Mouse (Mus musculus) stomach, embryonic 16.5 days (tissue): ENCODE measurements around the gene Cs. TPM values are rescaled to one million over a fixed set of nuclear protein-coding genes. Genes with fewer than 3 reads are reported as not detected.
A peak's percentile ranks its signal among the peaks of the same experiment; 100 is the strongest.

Experiments
- ATAC-seq: fragments of 200-750 bp; cut with Nextera tagmentation; 2 replicates; pipeline ENCODE4 v1.8.0; 2017; ENCODE audit warnings: moderate number of reproducible peaks, moderate TSS enrichment; ENCODE audit not compliant: insufficient read depth, low FRiP score
- H3K27ac ChIP-seq: fragments of 300-500 bp; sonication (generic); 2 replicates; pipeline ENCODE4 v1.5.1; 2014; ENCODE audit warnings: low read length
- H3K27me3 ChIP-seq: fragments of 300-500 bp; sonication (generic); 2 replicates; pipeline ENCODE4 v1.6.1; 2014; ENCODE audit warnings: low read length, control low read depth, mixed read lengths; ENCODE audit not compliant: control insufficient read depth, insufficient read depth
- H3K36me3 ChIP-seq: fragments of 300-500 bp; sonication (generic); 2 replicates; pipeline ENCODE4 v1.6.1; 2014; ENCODE audit warnings: low read length; ENCODE audit not compliant: control insufficient read depth, insufficient read depth
- H3K4me1 ChIP-seq: fragments of 300-500 bp; sonication (generic); 2 replicates; pipeline ENCODE4 v1.6.1; 2014; ENCODE audit warnings: low read length, control low read depth, mixed read lengths; ENCODE audit not compliant: control insufficient read depth, insufficient read depth
- H3K4me2 ChIP-seq: fragments of 300-500 bp; sonication (generic); 2 replicates; pipeline ENCODE4 v1.6.1; 2014; ENCODE audit warnings: low read depth, low read length, mixed read lengths
- H3K4me3 ChIP-seq: fragments of 300-500 bp; sonication (generic); replicated peaks from 2 replicates; pipeline ENCODE4 v1.5.1; 2014; ENCODE audit warnings: mild to moderate bottlenecking, low read length
- H3K9ac ChIP-seq: fragments of 300-500 bp; sonication (generic); 2 replicates; pipeline ENCODE4 v1.6.1; 2014; ENCODE audit warnings: low read length
- H3K9me3 ChIP-seq: fragments of 300-500 bp; sonication (generic); replicated peaks from 2 replicates; pipeline ENCODE4 v1.6.1; 2016; ENCODE audit warnings: low read length, control low read depth; ENCODE audit not compliant: control insufficient read depth
- WGBS: fragments of 180-500 bp; shearing (Covaris S2); extraction: QIAGEN DNeasy Blood & Tissue Kit; methylation state at CpG from one replicate; pipeline ENCODE4 v1.1.7; 2014; 5-methylcytosine and 5-hydroxymethylcytosine counted together
- microRNA-seq: library from miRNA; unstranded; fragments of <30 nt; microRNA quantifications from one replicate; pipeline ENCODE4, GENCODE M21; 2016
- polyA plus RNA-seq: library from polyadenylated mRNA; unstranded; fragments of >200 nt; fragmentation: Nextera tagmentation; extraction: Ambion mirVana; gene quantifications from 2 replicates; pipeline ENCODE4 v1.2.1, GENCODE M21; 2015

Gene Cs
- polyA plus RNA-seq, 1 experiment from 2014 or later = 221 TPM

DNA sequence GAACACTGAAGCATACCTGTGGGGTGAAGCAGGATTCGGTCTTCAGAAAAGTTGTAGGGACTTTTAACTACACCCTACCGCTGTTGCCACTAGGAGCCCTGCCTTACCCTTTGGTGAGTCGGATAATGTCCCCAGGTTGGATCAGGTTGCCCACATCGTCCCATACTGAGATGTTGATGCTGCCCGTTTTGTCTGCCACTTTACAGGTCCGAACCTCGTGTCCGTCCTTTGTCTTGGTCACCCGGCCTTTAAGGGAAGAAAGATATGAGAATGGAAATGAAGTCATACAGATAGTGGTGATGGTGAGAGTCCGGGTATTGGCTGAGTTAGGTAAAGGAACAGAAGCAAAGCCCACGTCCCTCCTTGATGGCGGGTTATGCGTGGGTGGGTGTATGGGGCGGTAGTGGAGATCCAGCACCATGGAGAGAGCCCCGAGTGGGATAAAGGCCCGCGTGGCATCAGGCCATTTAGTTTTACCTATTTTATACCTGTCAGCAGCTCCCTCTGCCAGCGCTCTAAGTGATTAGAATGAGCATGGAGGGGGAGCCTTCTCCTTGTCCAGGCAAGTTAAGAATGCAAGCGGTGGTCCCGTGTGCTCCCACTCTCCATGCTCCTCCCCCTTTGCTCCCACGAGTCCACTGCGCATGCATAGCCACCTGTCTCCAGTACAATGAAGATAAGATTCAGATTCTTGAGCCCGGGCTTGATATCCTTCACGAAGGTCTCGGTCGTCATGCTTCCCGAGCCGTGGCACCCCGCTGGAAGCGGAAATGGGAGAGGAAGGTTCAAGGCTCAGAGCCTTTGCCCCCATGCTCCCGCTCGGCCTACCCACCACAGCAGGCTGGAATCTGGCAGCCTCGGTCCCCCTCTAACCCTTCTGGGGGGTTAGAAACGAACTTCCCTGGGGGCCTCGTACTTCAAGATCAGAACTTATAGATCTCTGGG is 71.3 kb downstream of the Cs start:
- Histone ChIP-seq H3K4me3 (peak overlapping the region; percentile 71), H3K4me2 (peak overlapping the region; percentile 75), H3K9ac (peak overlapping the region; percentile 80), H3K9me3 (no peaks in the 10 kb centered on the region), H3K4me1 (peaks cover 22% of the 10 kb centered on the region), H3K27ac (peak overlapping the region; percentile 58), H3K27me3 (no peaks in the 10 kb centered on the region), H3K36me3 (no peaks in the 10 kb centered on the region)
- ATAC-seq = no peak
- 16% methylated on average over 35 of the region's 35 CpGs for WGBS

DNA sequence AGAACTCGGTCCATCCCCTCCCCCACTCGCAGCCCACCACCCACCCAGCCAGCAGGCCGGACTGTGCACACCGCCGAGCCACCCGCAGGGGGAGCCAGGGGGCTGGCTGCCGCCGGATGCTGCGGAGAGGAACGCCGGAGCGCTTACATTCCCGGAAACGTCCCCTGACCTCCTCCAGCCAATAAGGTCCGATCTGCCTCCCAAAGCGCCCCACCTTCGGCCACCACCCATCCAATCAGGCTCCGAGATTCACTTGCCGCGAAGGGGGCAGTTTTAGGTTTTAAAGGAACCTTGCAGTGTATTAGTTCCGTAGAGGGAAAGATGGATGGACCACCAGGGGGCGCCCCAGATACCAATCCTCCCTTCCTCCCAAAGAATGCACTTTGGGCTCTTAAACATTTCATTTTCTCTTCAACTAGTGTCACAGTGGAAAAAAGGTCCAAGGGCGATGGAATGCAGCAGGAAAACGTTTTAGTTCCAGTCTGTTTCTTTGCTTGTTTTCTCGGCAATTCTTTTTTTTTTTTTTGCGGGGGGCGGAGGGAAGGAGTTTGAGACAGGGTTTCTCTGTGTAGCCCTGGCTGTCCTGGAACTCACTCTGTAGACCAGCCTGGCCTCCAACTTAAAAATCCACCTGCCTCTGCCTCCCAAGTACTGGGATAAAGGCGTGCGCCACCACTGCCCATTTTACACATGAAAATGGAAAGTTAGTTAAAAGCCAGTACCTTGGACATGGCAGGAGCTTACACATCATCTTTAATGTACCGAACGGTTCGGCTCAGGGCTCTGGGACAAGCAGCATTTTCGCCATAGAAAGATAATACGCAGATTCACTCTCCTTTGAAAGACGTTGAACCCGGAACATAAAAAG is 72.4 kb downstream of the Cs start:
- no peaks in the 10 kb centered on the region for H3K36me3 ChIP-seq
- H3K4me1 ChIP-seq = peaks cover 24% of the 10 kb centered on the region
- H3K4me3 ChIP-seq = peak overlapping the region; percentile 71
- 5% methylated on average over 36 of the region's 36 CpGs for WGBS
- peak overlapping the region; percentile 95 for H3K4me2 ChIP-seq
- peak overlapping the region; percentile 94 for H3K27ac ChIP-seq
- ATAC-seq = peak; percentile 91
- peak overlapping the region; percentile 80 for H3K9ac ChIP-seq
- no peaks in the 10 kb centered on the region for H3K27me3 ChIP-seq
- H3K9me3 ChIP-seq = no peaks in the 10 kb centered on the region

DNA sequence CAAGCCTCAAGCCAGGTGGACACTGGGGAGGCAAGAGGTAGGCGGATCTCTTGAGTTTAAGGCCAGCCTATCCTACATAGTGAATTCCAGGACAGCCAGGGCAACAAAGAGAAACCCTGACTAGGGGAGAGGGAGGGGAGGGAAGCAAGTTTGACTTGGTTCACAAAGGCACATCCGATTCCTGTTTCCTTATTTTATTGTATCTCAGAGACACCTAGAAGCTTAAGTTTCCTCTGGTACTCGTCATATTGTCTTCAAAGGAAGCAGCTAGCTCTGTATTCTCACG is 73.0 kb downstream of the Cs start:
- Histone ChIP-seq H3K4me1 (peaks cover 24% of the 10 kb centered on the region), H3K9ac (peak overlapping the region; percentile 59), H3K27ac (peak overlapping the region; percentile 94), H3K4me2 (peak overlapping the region; percentile 95), H3K9me3 (no peaks in the 10 kb centered on the region), H3K36me3 (no peaks in the 10 kb centered on the region), H3K27me3 (no peaks in the 10 kb centered on the region), H3K4me3 (peak overlapping the region; percentile 71)
- 19% methylated on average over 4 of the region's 4 CpGs for WGBS
- ATAC-seq = no peak

DNA sequence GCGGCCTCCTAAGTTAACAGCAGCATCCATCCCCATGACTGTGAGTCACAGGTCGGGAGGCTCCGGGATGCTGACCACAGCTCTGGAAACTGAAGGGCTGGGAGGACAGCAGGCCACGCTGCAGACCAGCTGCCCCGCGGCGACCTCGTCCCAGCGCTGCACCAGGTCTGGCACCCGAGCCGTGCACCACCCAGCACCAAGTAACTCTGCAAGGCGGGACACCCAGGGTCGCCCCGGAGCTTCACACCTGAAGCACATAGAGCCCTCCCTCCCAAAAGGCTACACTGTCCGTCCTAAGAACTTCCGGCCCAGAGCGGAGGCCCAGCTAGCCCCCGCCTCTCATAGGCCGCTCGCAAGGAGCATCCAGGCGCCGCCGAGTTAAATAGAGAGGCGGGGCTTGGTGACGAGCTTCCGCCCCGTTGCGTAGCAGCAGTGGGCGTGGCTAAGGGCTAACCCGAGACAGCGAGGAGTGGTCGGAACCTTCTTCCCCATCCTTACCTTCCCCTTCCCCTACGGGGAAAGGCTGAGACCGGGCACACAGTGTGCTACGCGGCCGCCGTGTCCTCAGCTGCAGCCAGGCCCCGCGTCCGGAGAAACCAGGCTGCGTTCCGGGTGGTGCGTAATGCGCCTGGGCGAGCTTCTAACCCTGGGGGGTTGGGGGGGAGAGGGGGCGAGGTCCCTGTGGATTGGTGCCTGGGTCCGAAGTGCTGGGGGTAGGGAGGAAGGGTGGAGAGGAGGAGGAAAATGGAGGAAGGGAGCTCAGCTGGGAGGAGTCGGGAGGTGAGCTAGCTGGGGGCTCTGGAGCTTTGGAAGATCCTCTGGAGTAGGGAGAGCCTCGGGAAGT is 73.9 kb downstream of the Cs start, which contains the start of the genes Nabp2 and Rnf41:
Gene Nabp2, minus strand, starts transcription at position 282 of the 844 bp plus-strand sequence.
Gene Rnf41, plus strand, starts transcription at position 447 of the 844 bp plus-strand sequence.
- Histone ChIP-seq H3K9me3 (no peaks in the 10 kb centered on the region), H3K36me3 (peaks cover under 1% of the 10 kb centered on the region; the same call in 1 of the 2 replicates), H3K9ac (peak within 1 kb of the TSS; percentile 81), H3K4me2 (peak within 1 kb of the TSS; percentile 95), H3K27me3 (no peaks in the 10 kb centered on the region), H3K27ac (peak within 1 kb of the TSS; percentile 94), H3K4me3 (peak within 1 kb of the TSS; percentile 71), H3K4me1 (peaks cover 24% of the 10 kb centered on the region)
- ATAC-seq = peak; percentile 93
- under 1% methylated on average over 50 of the region's 50 CpGs for WGBS

DNA sequence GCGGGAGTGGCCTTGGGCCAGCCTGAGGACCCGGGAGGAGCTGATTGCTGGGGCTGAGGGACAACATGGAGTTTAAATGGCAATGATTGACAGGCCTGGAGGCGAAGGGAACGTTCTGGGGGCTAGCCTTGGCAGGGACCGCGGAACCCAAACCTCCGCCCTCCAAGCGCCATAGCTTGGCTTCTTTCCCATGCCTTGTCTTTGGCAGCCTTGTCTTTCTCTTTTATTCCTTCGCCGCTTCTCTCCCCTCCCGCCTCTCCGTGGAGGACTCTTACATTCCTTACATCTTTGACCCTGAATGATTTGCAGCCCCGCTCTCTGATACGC is 74.5 kb downstream of the Cs start:
- peaks cover 6% of the 10 kb centered on the region; the same call in 1 of the 2 replicates for H3K36me3 ChIP-seq
- H3K9me3 ChIP-seq = no peaks in the 10 kb centered on the region
- peak overlapping the region; percentile 75 for H3K9ac ChIP-seq
- H3K27ac ChIP-seq = peak overlapping the region; percentile 93
- H3K27me3 ChIP-seq = no peaks in the 10 kb centered on the region
- under 1% methylated on average over 14 of the region's 14 CpGs for WGBS
- peak overlapping the region; percentile 90 for H3K4me2 ChIP-seq
- peaks cover 24% of the 10 kb centered on the region for H3K4me1 ChIP-seq
- H3K4me3 ChIP-seq = peak overlapping the region; percentile 71
- no peak for ATAC-seq

Small RNA genes within 50 kb of the gene (microRNA-seq; reads per million reads assigned to microRNA genes)
- not detected for gene Gm25361
- gene Gm26308 = not detected
- gene Mir6914 = not detected
- 1.2 reads per million for gene Mir6915

Other genes with a start within 250 kb of the Cs start
- gene Baz2a, start 246.2 kb upstream of the Cs start, polyA plus RNA-seq = 8.3 and 10.0 TPM in 2 replicates
- gene Rbms2, start 157.4 kb upstream of the Cs start, polyA plus RNA-seq = 30.3 and 34.2 TPM in 2 replicates
- gene Gls2, start 143.3 kb upstream of the Cs start, polyA plus RNA-seq = 3.2 and 3.7 TPM in 2 replicates
- 32.4 and 33.5 TPM in 2 replicates for gene Spryd4, start 125.9 kb upstream of the Cs start, polyA plus RNA-seq
- gene Mip, start 111.9 kb upstream of the Cs start, polyA plus RNA-seq = not detected in 2 replicates
- gene Timeless, start 105.7 kb upstream of the Cs start, polyA plus RNA-seq = 30.4 and 35.0 TPM in 2 replicates
- 0.52 and 0.66 TPM in 2 replicates for gene Apon, start 83.6 kb upstream of the Cs start, polyA plus RNA-seq
- 5.7 and 7.3 TPM in 2 replicates for gene Apof, start 69.1 kb upstream of the Cs start, polyA plus RNA-seq
- 14.1 and 16.1 TPM in 2 replicates for gene Stat2, start 67.2 kb upstream of the Cs start, polyA plus RNA-seq
- 0.55 and 0.57 TPM in 2 replicates for gene Il23a, start 39.0 kb upstream of the Cs start, polyA plus RNA-seq
- gene Pan2, start 34.4 kb upstream of the Cs start, polyA plus RNA-seq = 29.0 and 30.4 TPM in 2 replicates
- gene Cnpy2, start 15.3 kb upstream of the Cs start, polyA plus RNA-seq = 310 and 315 TPM in 2 replicates
- 3.4 and 3.5 TPM in 2 replicates for gene Coq10a, start 31.3 kb downstream of the Cs start, polyA plus RNA-seq
- 8.4 and 10.0 TPM in 2 replicates for gene Ankrd52, start 39.4 kb downstream of the Cs start, polyA plus RNA-seq
- gene Slc39a5, start 63.5 kb downstream of the Cs start, polyA plus RNA-seq = 28.7 and 32.9 TPM in 2 replicates
- gene Nabp2, start 73.8 kb downstream of the Cs start, polyA plus RNA-seq = 72.0 and 75.5 TPM in 2 replicates
- gene Rnf41, start 73.9 kb downstream of the Cs start, polyA plus RNA-seq = 37.0 and 38.5 TPM in 2 replicates
- gene Smarcc2, start 121.5 kb downstream of the Cs start, polyA plus RNA-seq = 59.5 and 62.4 TPM in 2 replicates
- gene Myl6, start 156.4 kb downstream of the Cs start, polyA plus RNA-seq = 2,126 and 2,216 TPM in 2 replicates
- 2.7 and 3.9 TPM in 2 replicates for gene Myl6b, start 161.0 kb downstream of the Cs start, polyA plus RNA-seq
- gene Esyt1, start 188.1 kb downstream of the Cs start, polyA plus RNA-seq = 32.9 TPM in 2 replicates
- gene Zc3h10, start 210.0 kb downstream of the Cs start, polyA plus RNA-seq = 10.7 and 10.8 TPM in 2 replicates
- 3,732 and 3,890 TPM in 2 replicates for gene Rpl41, start 211.6 kb downstream of the Cs start, polyA plus RNA-seq
- gene Pa2g4, start 228.3 kb downstream of the Cs start, polyA plus RNA-seq = 198 and 206 TPM in 2 replicates